Mouse (Mus musculus) kidney, adult 9 months (tissue): ENCODE measurements at regions not wholly inside any gene's neighbourhood (a gene's known extent, or its start where the extent isn't known, plus 50 kb on each side); places are given as distances from the start of the nearest gene placed in this dataset.

Source experiments
- DNase-seq: peaks from one replicate; pipeline ENCODE4 v3.0.0; 2022

- DNase-seq = no peak
These were observed 203.8 kb upstream of the Ubash3b start for GRCm38 (mm10) chr9:41365251-41365650.

GRCm38 (mm10) chr9:41364442-41365250 lies 203.1 kb upstream of the Ubash3b start:
- no peak for DNase-seq

- DNase-seq = no peak
These were observed 198.9 kb upstream of the Ubash3b start for GRCm38 (mm10) chr9:41360356-41360755.

GRCm38 (mm10) chr9:41359286-41359685 lies 197.8 kb upstream of the Ubash3b start:
- no peak for DNase-seq

- DNase-seq = no peak
These were observed 183.8 kb upstream of the Ubash3b start for GRCm38 (mm10) chr9:41345338-41345737.

- no peak for DNase-seq
These were observed 175.9 kb upstream of the Ubash3b start for GRCm38 (mm10) chr9:41337375-41337774.

- DNase-seq = no peak
These were observed 175.3 kb upstream of the Ubash3b start for GRCm38 (mm10) chr9:41336801-41337200.

- no peak for DNase-seq
These were observed 173.2 kb upstream of the Ubash3b start for GRCm38 (mm10) chr9:41334462-41335241.

GRCm38 (mm10) chr9:41333526-41333925 lies 172.0 kb upstream of the Ubash3b start:
- DNase-seq = no peak

- DNase-seq = no peak
These were observed 167.5 kb upstream of the Ubash3b start for GRCm38 (mm10) chr9:41328959-41329358.

- DNase-seq = no peak
These were observed 167.0 kb upstream of the Ubash3b start for GRCm38 (mm10) chr9:41328480-41328879.

- DNase-seq = no peak
These were observed 166.6 kb upstream of the Ubash3b start for GRCm38 (mm10) chr9:41328056-41328455.

- DNase-seq = no peak
These were observed 166.1 kb upstream of the Ubash3b start for GRCm38 (mm10) chr9:41327561-41327960.

GRCm38 (mm10) chr9:41326772-41327560 lies 165.5 kb upstream of the Ubash3b start:
- DNase-seq = peak; percentile 31

GRCm38 (mm10) chr9:41321521-41321920 lies 160.0 kb upstream of the Ubash3b start:
- DNase-seq = no peak

GRCm38 (mm10) chr9:41319066-41319465 lies 157.6 kb upstream of the Ubash3b start:
- DNase-seq = no peak

- no peak for DNase-seq
These were observed 144.7 kb upstream of the Ubash3b start for GRCm38 (mm10) chr9:41306229-41306628.

- no peak for DNase-seq
These were observed 142.0 kb upstream of the Ubash3b start for GRCm38 (mm10) chr9:41303494-41303828.

GRCm38 (mm10) chr9:41302809-41303493 lies 141.5 kb upstream of the Ubash3b start:
- DNase-seq = no peak

- no peak for DNase-seq
These were observed 124.6 kb upstream of the Ubash3b start for GRCm38 (mm10) chr9:41286145-41286468.

GRCm38 (mm10) chr9:41285266-41286144 lies 124.0 kb upstream of the Ubash3b start:
- no peak for DNase-seq

GRCm38 (mm10) chr9:41277726-41278125 lies 116.2 kb upstream of the Ubash3b start:
- no peak for DNase-seq
